Mouse (Mus musculus) urinary bladder, postnatal 25 days (tissue): ENCODE measurements at regions not wholly inside any gene's neighbourhood (a gene's known extent, or its start where the extent isn't known, plus 50 kb on each side); places are given as distances from the start of the nearest gene placed in this dataset.
"Not testable (repeated sequence)": the region's sequence is repeated elsewhere in the genome, so short reads cannot be mapped to it uniquely, and the experiment has no call there.

ENCODE experiments used
- DNase-seq: peaks from one replicate; pipeline ENCODE4 v3.0.0; 2022; ENCODE audit warnings: low spot score

DNA sequence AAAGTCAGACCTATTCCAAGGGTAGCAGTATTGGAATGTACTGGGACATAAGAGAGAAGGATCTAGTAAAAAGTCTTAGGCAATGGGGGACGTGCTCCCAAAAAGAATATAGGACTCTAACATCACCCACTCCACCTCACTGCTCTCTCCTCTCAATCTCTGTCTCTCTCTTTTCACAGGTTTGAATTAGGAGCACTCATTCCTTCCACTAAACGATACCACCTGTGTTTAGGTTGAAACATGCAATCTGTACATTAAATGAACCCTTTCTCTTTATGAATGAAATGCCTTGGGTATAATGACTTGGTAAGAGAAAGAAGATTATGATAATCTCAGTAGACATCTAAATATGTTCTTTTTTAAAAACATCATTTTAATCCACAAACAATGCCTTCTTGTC lies 129.4 kb downstream of the Zpld1 start:
- no peak for DNase-seq

DNA sequence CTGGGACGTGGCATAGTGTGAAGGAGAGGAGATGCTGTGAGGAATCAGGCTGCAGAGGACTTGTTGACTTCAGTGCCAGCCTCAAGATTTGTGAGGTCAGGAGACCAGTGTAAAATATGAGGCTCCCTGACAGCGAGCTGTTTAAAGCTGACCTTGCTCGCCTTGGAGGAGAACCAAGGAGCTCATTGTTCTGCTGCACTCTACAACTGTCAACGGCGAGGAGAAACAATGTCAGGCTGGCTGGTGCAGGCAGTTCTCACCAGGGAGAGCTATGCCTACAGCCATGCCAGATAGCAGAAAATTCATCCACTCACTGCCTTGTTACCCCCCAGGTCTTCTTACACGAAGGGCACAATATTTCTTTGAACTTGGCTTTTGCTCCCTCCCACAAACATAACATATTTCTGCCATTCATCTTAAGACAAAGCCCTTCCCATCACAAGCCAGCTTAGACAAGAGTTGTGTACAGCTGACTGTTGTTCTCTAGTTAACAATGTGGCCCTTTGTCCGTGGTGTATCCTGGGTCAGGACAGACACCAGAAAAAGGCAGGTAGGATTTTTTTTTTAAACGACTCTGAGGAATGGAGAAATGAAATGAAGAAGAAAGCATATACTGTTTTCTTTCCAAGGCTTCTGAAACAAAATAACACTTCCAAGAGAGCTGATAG lies 131.5 kb downstream of the Zpld1 start:
- DNase-seq = no peak

DNA sequence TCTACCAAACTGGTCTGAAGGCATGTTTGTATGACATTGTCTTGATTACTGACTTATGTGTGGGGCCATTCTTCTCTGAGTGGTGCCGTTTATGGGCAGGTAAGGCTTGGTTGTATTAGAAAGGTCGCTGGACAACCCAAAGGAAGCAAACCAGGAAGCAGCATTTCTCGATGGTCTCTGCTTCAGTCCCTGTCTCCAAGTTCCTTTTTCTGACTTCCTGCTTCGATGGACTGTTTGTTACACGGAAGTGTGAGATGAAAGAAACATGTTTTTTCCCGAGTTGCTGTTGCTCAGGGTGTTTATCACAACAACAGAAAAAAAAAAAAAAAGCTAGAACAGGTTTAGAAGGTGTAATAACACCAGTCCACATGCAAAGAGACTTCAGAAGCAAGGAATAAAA lies 134.9 kb downstream of the Zpld1 start:
- no peak for DNase-seq

GRCm38 (mm10) chr16:55151726-55152125 lies 146.1 kb downstream of the Zpld1 start:
- DNase-seq = no peak

- no peak for DNase-seq
Measured at GRCm38 (mm10) chr16:55142431-55143173, 155.2 kb downstream of the Zpld1 start.

- DNase-seq = no peak
Measured at GRCm38 (mm10) chr16:55134961-55135360, 162.8 kb downstream of the Zpld1 start.

DNA sequence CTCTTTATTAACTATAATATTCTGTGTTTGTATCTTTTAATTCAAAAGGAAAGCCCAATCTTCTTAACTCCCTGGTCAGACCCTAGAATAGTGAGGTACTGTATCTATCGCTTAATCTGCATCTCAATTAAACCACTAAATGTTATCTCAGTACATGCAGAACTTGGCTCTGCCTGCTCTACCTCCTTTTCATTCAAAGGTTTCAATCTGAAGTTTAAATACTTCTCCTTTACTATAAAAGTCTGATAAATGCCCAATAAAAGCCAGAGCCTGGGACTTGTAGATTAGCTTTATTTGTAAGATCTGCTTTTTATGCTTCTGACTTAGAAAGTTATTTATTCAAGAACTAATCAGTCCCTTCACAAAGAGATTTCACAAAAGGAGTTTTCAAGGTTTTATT lies 200.1 kb downstream of the Zpld1 start:
- no peak for DNase-seq

DNA sequence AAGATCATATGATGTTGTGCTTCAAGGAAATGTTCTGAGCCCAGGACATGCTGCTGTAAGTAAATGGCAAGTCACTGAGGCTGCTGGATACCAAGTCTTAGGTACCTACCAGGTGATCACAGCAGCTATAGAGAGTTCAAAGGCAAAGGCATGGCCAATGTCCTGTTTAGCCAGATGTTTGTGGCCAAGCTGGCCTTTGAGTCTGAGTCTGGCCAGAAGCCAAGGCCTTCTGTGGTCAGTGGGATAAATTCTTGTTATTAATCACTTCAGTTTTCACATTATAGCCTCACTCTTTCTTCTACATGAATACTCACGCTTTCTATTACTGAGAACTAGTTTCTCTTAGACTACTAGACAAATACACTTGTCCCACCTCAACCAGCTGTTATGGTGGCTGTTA lies 210.3 kb downstream of the Zpld1 start:
- no peak for DNase-seq

DNA sequence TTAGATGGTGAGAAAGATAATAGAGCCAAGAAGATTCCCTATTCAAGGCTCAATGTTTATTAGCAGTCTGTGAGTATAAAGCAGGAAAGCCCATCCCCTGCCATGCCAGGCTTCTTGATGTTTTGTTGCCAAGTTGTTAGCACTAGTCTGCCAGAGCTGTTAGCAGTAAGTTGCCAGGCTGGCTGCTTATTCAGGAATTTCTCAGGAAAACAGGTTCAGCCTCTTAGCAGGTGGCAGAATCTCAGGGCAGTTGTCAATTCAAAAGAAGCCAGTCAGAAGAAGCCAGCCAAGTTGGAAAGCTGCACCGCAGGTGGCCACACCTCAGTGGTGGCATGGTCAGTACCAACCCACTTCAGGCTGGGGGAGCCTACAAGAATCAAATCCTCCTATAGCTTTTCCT lies 221.6 kb downstream of the Zpld1 start:
- no peak for DNase-seq

DNA sequence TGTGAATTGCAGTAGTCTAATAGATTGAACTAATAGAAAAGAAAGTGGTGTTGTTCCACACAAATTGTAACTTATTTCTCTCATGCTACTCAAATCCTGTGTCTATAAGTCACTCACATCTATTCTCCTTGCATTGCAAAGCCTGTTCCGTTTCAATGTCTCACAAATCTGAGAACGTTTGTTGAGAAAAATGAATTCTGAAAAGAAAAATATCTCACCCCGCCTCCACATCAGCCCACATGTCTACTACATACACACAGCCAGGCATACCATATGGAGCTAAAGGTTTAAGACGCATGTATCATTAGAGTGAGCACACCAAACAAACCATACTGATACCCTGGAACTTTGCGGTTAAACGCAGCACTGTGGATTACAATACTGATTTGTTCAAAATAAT lies 258.0 kb downstream of the Zpld1 start:
- DNase-seq = no peak

DNA sequence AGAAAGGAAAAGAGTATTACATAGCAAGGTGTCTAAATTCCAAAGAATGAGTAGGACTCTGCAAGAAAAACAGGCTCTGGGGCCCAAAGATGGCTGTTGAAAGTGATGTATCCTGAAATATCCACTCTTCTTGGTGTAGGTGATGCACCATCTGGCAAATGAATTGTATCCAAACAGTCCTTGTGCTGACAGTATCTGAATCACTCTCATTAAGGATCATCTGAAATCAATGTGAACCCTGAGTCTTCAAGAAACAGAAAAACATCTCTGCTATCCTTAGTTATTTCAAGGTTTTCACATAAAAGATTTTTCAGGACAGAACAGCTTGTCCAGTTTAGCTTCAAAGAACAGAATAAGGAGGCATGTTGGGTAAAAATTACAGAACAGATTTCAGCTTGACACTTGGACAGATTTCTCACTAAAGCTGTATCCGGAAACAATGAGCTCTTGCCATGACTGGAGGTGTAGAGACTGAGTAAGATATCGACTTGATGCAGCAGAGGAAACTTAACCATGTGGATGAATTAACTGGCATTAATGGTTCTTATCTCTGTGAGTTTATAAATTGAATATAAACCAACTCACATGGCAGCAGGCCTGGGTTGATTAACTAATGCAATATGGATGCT lies 296.0 kb downstream of the Zpld1 start:
- no peak for DNase-seq

DNA sequence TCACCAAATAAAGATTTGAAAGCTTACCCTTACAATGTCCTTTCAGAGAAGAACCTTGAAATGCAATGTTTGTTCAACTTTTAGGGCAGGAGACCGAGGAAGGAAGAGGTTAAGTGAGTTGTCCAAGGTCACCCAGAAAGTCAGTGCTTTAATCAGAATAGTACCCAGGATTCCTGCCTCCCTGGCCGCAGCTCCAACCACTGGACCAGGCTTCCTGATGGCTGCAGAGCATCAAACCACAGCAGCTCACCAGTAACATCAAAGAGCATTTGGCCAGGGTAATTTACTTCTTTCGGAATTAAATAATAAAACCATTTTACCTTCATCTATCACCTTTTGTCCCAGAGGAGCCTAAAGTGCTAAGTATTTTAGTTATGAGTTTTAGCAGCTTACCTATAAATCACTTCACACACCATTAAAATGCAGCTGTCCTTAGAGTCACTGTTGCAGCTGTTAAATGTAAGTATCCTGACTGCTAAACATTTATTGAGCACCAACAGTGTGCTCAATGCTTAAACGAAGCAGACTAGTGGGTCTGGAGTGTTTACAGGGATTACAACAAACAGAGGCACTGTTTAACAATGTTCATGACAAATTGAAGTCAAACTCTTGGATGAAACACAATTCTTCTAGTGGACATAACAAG lies 306.1 kb downstream of the Zpld1 start:
- no peak for DNase-seq

- DNase-seq = peak; percentile 30
Measured at GRCm38 (mm10) chr16:54983759-54984218, 314.0 kb downstream of the Zpld1 start.

DNA sequence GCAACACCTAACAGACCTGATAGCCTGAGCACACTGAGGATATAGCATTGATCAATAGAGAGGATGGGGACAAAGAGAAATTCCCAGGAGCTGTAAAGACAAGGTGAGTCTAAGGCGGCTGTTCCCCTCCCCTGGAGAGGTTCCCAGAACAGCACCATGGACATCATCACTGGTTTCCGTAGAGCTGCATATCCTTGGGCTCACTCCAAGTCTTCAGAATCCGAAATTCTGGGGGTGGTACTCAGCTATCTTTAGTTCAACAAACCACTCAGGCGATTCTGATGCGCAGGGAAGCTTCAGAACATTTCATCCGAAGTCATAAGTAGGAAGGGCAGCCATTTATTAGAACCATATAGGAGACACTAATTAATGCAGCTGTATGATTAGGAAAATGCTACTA lies 327.4 kb downstream of the Zpld1 start:
- no peak for DNase-seq

DNA sequence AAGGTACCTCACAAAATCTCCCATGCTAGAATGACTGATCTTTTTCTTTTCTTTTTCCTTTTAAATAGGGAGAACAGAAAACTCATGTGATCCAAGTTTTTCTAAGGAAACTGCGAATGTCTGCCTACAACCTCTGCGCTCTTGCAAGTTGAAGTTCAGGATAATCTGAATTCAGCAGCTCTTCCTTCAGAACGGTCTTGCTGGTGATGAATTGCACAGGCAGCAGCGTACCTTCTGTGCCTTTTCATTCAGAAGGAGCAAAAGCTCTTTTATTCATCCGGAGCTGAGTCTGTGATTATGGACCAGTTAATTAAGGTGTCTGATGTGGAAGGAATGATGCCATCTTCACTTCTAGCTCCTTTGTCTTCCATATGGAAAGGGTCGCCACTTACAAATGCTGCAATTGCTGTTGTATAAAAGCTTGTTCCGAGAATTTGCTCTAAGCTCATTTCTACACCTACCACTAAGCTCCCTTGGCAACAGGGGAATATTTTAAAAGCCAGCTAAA lies 353.9 kb downstream of the Zpld1 start:
- DNase-seq = no peak

DNA sequence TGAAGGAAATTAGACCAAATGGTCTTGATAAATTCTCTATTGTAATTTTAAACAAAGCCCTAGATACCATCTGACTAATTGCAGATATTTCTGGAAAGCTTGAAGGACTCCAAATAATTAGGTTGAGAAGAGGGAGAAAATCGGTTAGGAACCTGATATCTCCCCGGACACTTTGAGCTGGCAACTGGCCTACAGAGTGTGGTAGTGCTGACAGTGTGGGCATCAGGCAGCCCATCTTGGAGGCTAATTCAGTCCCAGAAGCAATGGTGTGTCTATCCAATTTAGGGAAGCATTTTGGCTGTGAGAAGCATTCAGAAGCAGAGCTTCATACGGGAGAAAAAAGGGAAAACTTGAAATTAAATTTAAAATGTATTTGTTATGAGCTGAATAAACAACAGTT lies 369.5 kb downstream of the Zpld1 start:
- no peak for DNase-seq

- no peak for DNase-seq
Measured at GRCm38 (mm10) chr16:54902911-54903310, 394.9 kb downstream of the Zpld1 start.

GRCm38 (mm10) chr16:54901461-54901860 lies 396.3 kb downstream of the Zpld1 start:
- no peak for DNase-seq

- no peak for DNase-seq
Measured at GRCm38 (mm10) chr16:54894661-54895060, 403.1 kb downstream of the Zpld1 start.

- DNase-seq = no peak
Measured at GRCm38 (mm10) chr16:54857369-54857768, 440.4 kb downstream of the Zpld1 start.

DNA sequence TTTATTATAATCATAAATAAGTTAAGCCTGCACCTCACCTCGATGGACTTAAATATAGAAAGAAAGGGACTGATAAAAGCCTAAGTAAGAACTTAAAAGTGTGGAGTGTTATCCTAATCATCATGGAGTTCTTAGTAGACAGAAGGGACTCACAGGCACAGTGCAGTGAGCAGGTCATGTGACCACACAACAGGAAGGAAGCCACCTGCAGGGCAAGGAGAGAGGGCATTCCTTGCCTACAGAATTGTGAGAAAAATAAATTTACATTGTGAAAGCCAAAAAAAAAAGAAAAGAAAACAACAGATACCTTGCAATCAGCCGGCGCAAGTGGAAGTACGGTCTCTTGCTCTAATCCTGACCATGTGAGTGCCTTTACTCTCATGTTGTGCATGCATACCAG lies 454.8 kb downstream of the Zpld1 start:
- not testable (repeated sequence) for DNase-seq
